9 mouse cellular contexts compared by ENCODE assay signal in genomic region chr4:154409237-154409721, GRCm38 (mm10).
DNase-seq lines count a peak whose midpoint lies in the region; ATAC-seq lines count a peak whose summit lies in the region.
"Had no signal": no experiment of that assay in that cellular context is flagged by ENCODE, and none has a peak within 500 bp of the region (broad histone marks: within the 10 kb centered on the region; RNA-seq: fewer than 3 reads in every experiment).

No protein-coding gene starts in this region.

- no peak overlapping the region for H3K27ac ChIP-seq in heart, embryonic 14.5 days (replicated peaks in 1 of 2; ENCODE audit: control insufficient read depth in 1 of 2, insufficient read depth in 1 of 2, low read depth in 2 of 2, low read length in 2 of 2)
- H3K27ac ChIP-seq in hindbrain, embryonic 14.5 days, result no peak overlapping the region
- H3K27ac ChIP-seq in stomach, embryonic 16.5 days (ENCODE audit: low read length), result peak overlapping the region; percentile 75

- no peak for ATAC-seq in heart, embryonic 14.5 days (ENCODE audit: insufficient number of reproducible peaks, insufficient read depth, low FRiP score, low read depth)
- peak; percentile 31; the same call in 1 of the 2 replicates for ATAC-seq in hindbrain, embryonic 14.5 days (ENCODE audit: low FRiP score)
- ATAC-seq in stomach, embryonic 16.5 days (ENCODE audit: insufficient read depth, low FRiP score), result peak; percentile 70; the same call in 1 of the 2 replicates
- no peak for ATAC-seq in megakaryocyte, adult 5-6 weeks (ENCODE audit: poor library complexity, severe bottlenecking)

- no peaks in the 10 kb centered on the region for H3K36me3 ChIP-seq in heart, embryonic 14.5 days (ENCODE audit: control insufficient read depth, insufficient read depth, low read length)
- no peaks in the 10 kb centered on the region for H3K36me3 ChIP-seq in hindbrain, embryonic 14.5 days (replicated peaks; ENCODE audit: control insufficient read depth, insufficient read depth)
- H3K36me3 ChIP-seq in stomach, embryonic 16.5 days (ENCODE audit: control insufficient read depth, insufficient read depth, low read length), result no peaks in the 10 kb centered on the region

- no peak overlapping the region for H3K4me3 ChIP-seq in heart, embryonic 14.5 days (ENCODE audit: control insufficient read depth in 1 of 2, insufficient read depth in 1 of 2, low read depth in 1 of 2, low read length in 2 of 2)
- H3K4me3 ChIP-seq in hindbrain, embryonic 14.5 days (replicated peaks; ENCODE audit: low read length), result no peak overlapping the region
- no peak overlapping the region for H3K4me3 ChIP-seq in stomach, embryonic 16.5 days (replicated peaks; ENCODE audit: low read length)

- 49% methylated on average over 19 of the region's 19 CpGs for WGBS in heart, embryonic 14.5 days
- 43% methylated on average over 19 of the region's 19 CpGs for WGBS in hindbrain, embryonic 14.5 days
- 45% methylated on average over 19 of the region's 19 CpGs for WGBS in stomach, embryonic 16.5 days

- H3K9me3 ChIP-seq in heart, embryonic 14.5 days (ENCODE audit: control insufficient read depth, low read length), result no peaks in the 10 kb centered on the region
- H3K9me3 ChIP-seq in hindbrain, embryonic 14.5 days (ENCODE audit: control insufficient read depth, low read length), result no peaks in the 10 kb centered on the region
- no peaks in the 10 kb centered on the region for H3K9me3 ChIP-seq in stomach, embryonic 16.5 days (replicated peaks; ENCODE audit: control insufficient read depth, low read length)

- peaks cover 39 to 46% of the 10 kb centered on the region in 2 experiments for H3K4me1 ChIP-seq in heart, embryonic 14.5 days (ENCODE audit: control insufficient read depth in 2 of 2, insufficient read depth in 2 of 2, low read length in 2 of 2)
- 0 out of 2 replicates have a peak, but pooled peaks cover 4% of the 10 kb centered on the region for H3K4me1 ChIP-seq in hindbrain, embryonic 14.5 days (replicated peaks; ENCODE audit: control insufficient read depth, insufficient read depth, low read length)
- peaks cover 20% of the 10 kb centered on the region for H3K4me1 ChIP-seq in stomach, embryonic 16.5 days (ENCODE audit: control insufficient read depth, insufficient read depth, low read length)

- no peak for DNase-seq in heart, postnatal 25 days (ENCODE audit: low spot score)
- peak; percentile 12 for DNase-seq in right cerebral cortex, adult 18-20 months
- no peak for DNase-seq in right cerebral cortex, postnatal 4 days
- DNase-seq in hindbrain, embryonic 14.5 days (ENCODE audit: low spot score), result peak; percentile 73
- no peak for DNase-seq in kidney, postnatal 25 days
- DNase-seq: kidney, adult 8-10 months had no signal

- peak overlapping the region; percentile 6; the same call in 1 of the 2 replicates for H3K9ac ChIP-seq in heart, embryonic 14.5 days (ENCODE audit: low read length)
- no peak overlapping the region for H3K9ac ChIP-seq in hindbrain, embryonic 14.5 days
- no peak overlapping the region for H3K9ac ChIP-seq in stomach, embryonic 16.5 days (ENCODE audit: low read length)

- peaks cover 12% of the 10 kb centered on the region; the same call in 1 of the 2 replicates for H3K27me3 ChIP-seq in heart, embryonic 14.5 days (ENCODE audit: control insufficient read depth, insufficient read depth, low read length)
- peaks cover 18% of the 10 kb centered on the region for H3K27me3 ChIP-seq in hindbrain, embryonic 14.5 days (ENCODE audit: control insufficient read depth, insufficient read depth, low read length)
- no peaks in the 10 kb centered on the region for H3K27me3 ChIP-seq in stomach, embryonic 16.5 days (ENCODE audit: control insufficient read depth, insufficient read depth, low read length)

- H3K4me2 ChIP-seq in heart, embryonic 14.5 days (ENCODE audit: low read length), result no peak overlapping the region
- no peak overlapping the region for H3K4me2 ChIP-seq in hindbrain, embryonic 14.5 days (replicated peaks)
- peak overlapping the region; percentile 11 for H3K4me2 ChIP-seq in stomach, embryonic 16.5 days (ENCODE audit: low read depth, low read length)

- intact Hi-C loops in heart, postnatal 25 days (cut with DNase I), result loop anchor here (5.0 kb wide), 1 partner anchor 33 kb away; no protein-coding TSS in a partner anchor

Comparison
In these comparisons a context has a peak if more than half of its experiments do, and no peak if none do; other contexts are left out.
1. DNase-seq: peak in right cerebral cortex, adult 18-20 months (single experiment) and hindbrain, embryonic 14.5 days (single experiment); none in heart, postnatal 25 days (single experiment), right cerebral cortex, postnatal 4 days (single experiment) and kidney, postnatal 25 days (0 of 2).
2. ATAC-seq: peak in hindbrain, embryonic 14.5 days (single experiment) and stomach, embryonic 16.5 days (single experiment); none in heart, embryonic 14.5 days (single experiment) and megakaryocyte, adult 5-6 weeks (single experiment).